Mouse (Mus musculus) embryonic fibroblast, embryonic 13.5 days (primary cell): ENCODE measurements around the gene Cysrt1. TPM values are rescaled to one million over a fixed set of nuclear protein-coding genes. Genes with fewer than 3 reads are reported as not detected.

ENCODE experiments used
- H3K27ac ChIP-seq: 2 replicates; pipeline ENCODE4 v1.5.1; 2012; ENCODE audit warnings: low read length, control low read depth, inconsistent platforms; ENCODE audit not compliant: insufficient read depth
- H3K4me1 ChIP-seq: 2 replicates; pipeline ENCODE4 v1.6.1; 2011; ENCODE audit warnings: low read length; ENCODE audit not compliant: control insufficient read depth, insufficient read depth
- H3K4me3 ChIP-seq: 2 replicates; pipeline ENCODE4 v1.5.1; 2011; ENCODE audit warnings: mild to moderate bottlenecking, control low read depth, low read length; ENCODE audit not compliant: insufficient read depth
- CTCF ChIP-seq: IDR thresholded peaks from 2 replicates; pipeline ENCODE4 v1.5.1; 2011; ENCODE audit warnings: mild to moderate bottlenecking, control low read depth, low read length, moderate library complexity, borderline replicate concordance; ENCODE audit not compliant: insufficient read depth
- POLR2A ChIP-seq: IDR thresholded peaks from 2 replicates; pipeline ENCODE4 v1.6.1; 2011; ENCODE audit warnings: low read depth, mild to moderate bottlenecking, control low read depth, low read length, moderate library complexity
- polyA plus RNA-seq: library from polyadenylated mRNA; stranded (reverse); fragments of >200 nt; gene quantifications from 2 replicates; pipeline ENCODE4 v1.2.4, GENCODE M21; 2011; ENCODE audit warnings: low read depth; ENCODE audit not compliant: missing spikeins, insufficient read length

The Cysrt1 gene
- polyA plus RNA-seq, 1 experiment: not detected

GRCm38 (mm10) chr2:25214444-25214843, 27.8 kb downstream of the Cysrt1 start, which contains the start of gene Stpg3:
TSS of gene Stpg3 (minus strand) at chr2:25214637.
- TF ChIP-seq CTCF: no peak
- TF ChIP-seq POLR2A: no peak
- Histone ChIP-seq H3K27ac (no peak within 1 kb of the TSS), H3K4me3 (no peak within 1 kb of the TSS), H3K4me1 (no peaks in the 10 kb centered on the region)

- Histone ChIP-seq H3K4me3 (no peak overlapping the region), H3K27ac (no peak overlapping the region), H3K4me1 (no peaks in the 10 kb centered on the region)
- TF ChIP-seq POLR2A (no peak), CTCF (no peak)
These were observed 28.9 kb downstream of the Cysrt1 start for GRCm38 (mm10) chr2:25213266-25213865.

GRCm38 (mm10) chr2:25211121-25211670, 31.1 kb downstream of the Cysrt1 start, which contains the start of gene Nelfb:
TSS of gene Nelfb (minus strand) at chr2:25211489.
- Histone ChIP-seq H3K4me3 (peak within 1 kb of the TSS; percentile 81), H3K27ac (peak within 1 kb of the TSS; percentile 31; the same call in 1 of the 2 replicates), H3K4me1 (no peaks in the 10 kb centered on the region)
- no peak for TF ChIP-seq CTCF
- TF ChIP-seq POLR2A: peak; percentile 83

- TF ChIP-seq CTCF (no peak), POLR2A (no peak)
- no peaks in the 10 kb centered on the region for H3K4me1 ChIP-seq
- peak overlapping the region; percentile 81 for H3K4me3 ChIP-seq
- H3K27ac ChIP-seq: peak overlapping the region; percentile 31; the same call in 1 of the 2 replicates
These were observed 31.6 kb downstream of the Cysrt1 start for GRCm38 (mm10) chr2:25210686-25211085.

GRCm38 (mm10) chr2:25207593-25207992, 34.7 kb downstream of the Cysrt1 start:
- no peak overlapping the region for H3K4me3 ChIP-seq
- TF ChIP-seq POLR2A: no peak
- no peaks in the 10 kb centered on the region for H3K4me1 ChIP-seq
- no peak overlapping the region for H3K27ac ChIP-seq

- Histone ChIP-seq H3K27ac (no peak overlapping the region), H3K4me1 (peaks cover 6% of the 10 kb centered on the region), H3K4me3 (no peak overlapping the region)
- TF ChIP-seq CTCF (no peak), POLR2A (no peak)
These were observed 38.5 kb downstream of the Cysrt1 start for GRCm38 (mm10) chr2:25203631-25204214.

- Histone ChIP-seq H3K27ac (no peak overlapping the region), H3K4me1 (peaks cover 6% of the 10 kb centered on the region), H3K4me3 (no peak overlapping the region)
- no peak for TF ChIP-seq CTCF
- no peak for TF ChIP-seq POLR2A
These were observed 41.6 kb downstream of the Cysrt1 start for GRCm38 (mm10) chr2:25200631-25201030.

- TF ChIP-seq POLR2A (no peak), CTCF (no peak)
- H3K4me1 ChIP-seq: peaks cover 18% of the 10 kb centered on the region
- no peak overlapping the region for H3K27ac ChIP-seq
- H3K4me3 ChIP-seq: no peak overlapping the region
These were observed 44.3 kb downstream of the Cysrt1 start for GRCm38 (mm10) chr2:25197946-25198345.

- no peak for TF ChIP-seq CTCF
- no peak for TF ChIP-seq POLR2A
- H3K27ac ChIP-seq: peak overlapping the region; percentile 53
- H3K4me1 ChIP-seq: peaks cover 18% of the 10 kb centered on the region
- H3K4me3 ChIP-seq: no peak overlapping the region
These were observed 45.1 kb downstream of the Cysrt1 start for GRCm38 (mm10) chr2:25197191-25197590.

GRCm38 (mm10) chr2:25196172-25196954, 45.9 kb downstream of the Cysrt1 start, which contains the start of gene Tor4a:
TSS of gene Tor4a (minus strand) at chr2:25196886.
- Histone ChIP-seq H3K27ac (peak within 1 kb of the TSS; percentile 53), H3K4me1 (peaks cover 18% of the 10 kb centered on the region), H3K4me3 (peak within 1 kb of the TSS; percentile 42)
- no peak for TF ChIP-seq CTCF
- peak; percentile 58 for TF ChIP-seq POLR2A
